Mouse (Mus musculus): ENCODE data around the gene Rtn1. TPM values are rescaled to one million over a fixed set of nuclear protein-coding genes. Genes with fewer than 3 reads are reported as not detected.

The Rtn1 gene
- polyA plus RNA-seq, 1 experiment from 2014 or later, result 7.3 TPM

DNA sequence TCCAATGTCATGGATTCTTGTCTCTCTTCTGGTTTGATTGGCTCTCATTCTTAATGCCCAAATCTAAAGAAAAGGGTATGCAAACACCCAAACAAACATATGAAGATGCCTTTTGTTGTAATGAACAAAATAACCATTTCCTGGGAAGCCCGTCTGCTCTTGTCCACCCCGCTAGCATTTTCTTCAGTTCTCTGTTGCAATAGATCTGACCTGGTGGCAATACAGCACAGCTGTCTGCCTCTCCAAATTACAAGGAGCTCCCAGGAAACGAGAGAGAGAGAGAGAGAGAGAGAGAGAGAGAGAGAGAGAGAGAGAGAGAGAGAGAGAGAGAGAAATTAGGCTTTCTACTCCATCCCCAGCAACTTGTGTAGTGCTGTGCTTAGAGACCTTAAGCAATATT lies 42.1 kb downstream of the Rtn1 start:
- no peak overlapping the region for H3K9ac ChIP-seq
- H3K9me3 ChIP-seq, result no peaks in the 10 kb centered on the region
- H3K4me3 ChIP-seq, result no peak overlapping the region
- no peak overlapping the region for H3K4me2 ChIP-seq (replicated peaks)
- no peak overlapping the region for H3K27ac ChIP-seq
- ATAC-seq (ENCODE audit: low FRiP score, low read depth), result no peak
- WGBS, result 51% methylated on average over 3 of the region's 3 CpGs
- no peaks in the 10 kb centered on the region for H3K27me3 ChIP-seq
- no peaks in the 10 kb centered on the region for H3K36me3 ChIP-seq
- no peaks in the 10 kb centered on the region for H3K4me1 ChIP-seq

DNA sequence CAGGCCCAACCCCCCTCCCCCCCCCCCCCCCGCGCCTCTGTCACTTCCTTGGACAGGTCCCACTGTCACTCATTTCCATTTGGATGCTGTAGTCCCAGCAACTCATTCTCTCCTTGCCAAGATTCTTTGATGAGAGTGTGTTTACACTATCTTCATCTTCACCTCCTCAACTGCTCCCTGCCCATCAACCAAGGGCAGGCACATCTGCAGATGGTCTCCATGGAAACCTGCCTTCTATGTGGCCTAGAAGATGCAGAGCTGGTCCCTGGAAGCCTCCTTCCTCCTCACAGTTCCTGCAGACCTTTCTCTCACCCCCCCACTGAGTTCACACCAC lies 42.8 kb downstream of the Rtn1 start:
- no peak for ATAC-seq (ENCODE audit: low FRiP score, low read depth)
- no peak overlapping the region for H3K27ac ChIP-seq
- no peaks in the 10 kb centered on the region for H3K36me3 ChIP-seq
- WGBS, result 60% methylated on average over 1 of the region's 2 CpGs
- H3K4me3 ChIP-seq, result no peak overlapping the region
- H3K4me2 ChIP-seq (replicated peaks), result no peak overlapping the region
- no peak overlapping the region for H3K9ac ChIP-seq
- no peaks in the 10 kb centered on the region for H3K27me3 ChIP-seq
- no peaks in the 10 kb centered on the region for H3K9me3 ChIP-seq
- no peaks in the 10 kb centered on the region for H3K4me1 ChIP-seq

DNA sequence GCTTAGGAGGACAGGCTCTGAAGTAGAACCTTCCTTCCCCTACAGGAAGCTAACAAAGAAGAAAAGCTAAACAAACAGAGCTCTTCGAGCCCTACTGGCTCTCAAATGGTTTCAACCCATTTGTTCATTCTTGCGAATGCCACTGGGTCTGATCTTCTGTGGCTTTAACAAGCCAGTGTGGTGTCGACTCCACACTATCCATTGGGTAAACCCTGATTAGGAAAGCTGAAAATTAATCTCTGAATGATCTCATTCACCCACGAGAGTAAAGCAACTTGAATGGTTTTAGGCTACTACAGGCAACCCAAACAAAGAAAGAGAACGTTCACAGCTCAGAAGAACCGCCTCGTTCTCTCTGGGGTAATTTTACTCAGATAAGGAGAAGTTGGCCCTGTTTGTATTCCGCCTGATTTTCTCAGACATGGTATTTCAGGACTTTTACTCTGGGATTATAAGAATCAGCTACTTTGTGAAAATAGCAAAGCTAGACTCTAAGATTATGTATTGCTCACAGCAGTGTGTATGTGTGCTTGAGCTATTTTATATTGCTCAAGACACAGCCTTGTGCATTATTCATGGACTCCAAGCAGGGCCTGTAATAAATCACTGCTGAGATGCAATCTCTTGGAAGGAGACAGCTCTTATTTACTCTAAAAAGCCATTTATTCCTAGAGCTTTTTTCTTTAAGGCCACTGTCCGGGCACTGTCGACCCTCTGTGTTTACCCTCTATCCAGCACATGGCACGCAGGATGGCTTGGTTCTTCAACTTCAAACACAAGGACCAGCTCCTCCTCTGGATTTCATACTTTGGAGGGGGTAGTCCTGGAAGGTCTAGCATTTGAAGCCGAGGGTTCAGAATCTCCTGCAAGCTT lies 43.4 kb downstream of the Rtn1 start:
- no peak for ATAC-seq (ENCODE audit: low FRiP score, low read depth)
- WGBS, result 71% methylated on average over 12 of the region's 12 CpGs

DNA sequence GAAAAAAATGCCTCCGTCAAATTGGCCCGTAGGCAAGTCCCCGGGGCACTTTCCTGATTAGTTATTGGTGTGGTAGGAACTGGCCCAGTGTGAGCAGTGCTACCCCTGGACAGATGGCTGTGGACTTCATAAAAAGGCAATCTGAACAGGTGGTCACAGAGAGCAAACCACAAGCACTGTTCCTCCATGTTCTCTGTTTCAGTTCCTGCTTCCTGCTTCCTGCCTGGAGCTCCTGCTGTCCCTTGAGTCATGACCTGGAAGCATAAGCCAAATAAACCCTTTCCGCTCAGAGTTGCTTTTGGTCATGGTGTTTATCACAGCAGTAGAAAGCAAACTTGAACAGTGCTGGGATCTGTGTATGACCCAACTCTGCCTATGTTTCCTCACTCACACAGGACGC lies 44.3 kb downstream of the Rtn1 start:
- Histone ChIP-seq H3K36me3 (no peaks in the 10 kb centered on the region), H3K4me1 (no peaks in the 10 kb centered on the region), H3K27ac (no peak overlapping the region), H3K9ac (no peak overlapping the region), H3K27me3 (no peaks in the 10 kb centered on the region), H3K4me2 (replicated peaks) (no peak overlapping the region), H3K4me3 (no peak overlapping the region), H3K9me3 (no peaks in the 10 kb centered on the region)
- ATAC-seq (ENCODE audit: low FRiP score, low read depth), result no peak
- WGBS, result 77% methylated on average over 5 of the region's 5 CpGs

More for the DNA sequence above, 43.4 kb downstream of the Rtn1 start:
- H3K9me3 ChIP-seq, result no peaks in the 10 kb centered on the region
- no peaks in the 10 kb centered on the region for H3K4me1 ChIP-seq
- H3K27ac ChIP-seq, result no peak overlapping the region
- no peak overlapping the region for H3K4me2 ChIP-seq (replicated peaks)
- H3K36me3 ChIP-seq, result no peaks in the 10 kb centered on the region
- H3K27me3 ChIP-seq, result no peaks in the 10 kb centered on the region
- H3K9ac ChIP-seq, result no peak overlapping the region
- no peak overlapping the region for H3K4me3 ChIP-seq

DNA sequence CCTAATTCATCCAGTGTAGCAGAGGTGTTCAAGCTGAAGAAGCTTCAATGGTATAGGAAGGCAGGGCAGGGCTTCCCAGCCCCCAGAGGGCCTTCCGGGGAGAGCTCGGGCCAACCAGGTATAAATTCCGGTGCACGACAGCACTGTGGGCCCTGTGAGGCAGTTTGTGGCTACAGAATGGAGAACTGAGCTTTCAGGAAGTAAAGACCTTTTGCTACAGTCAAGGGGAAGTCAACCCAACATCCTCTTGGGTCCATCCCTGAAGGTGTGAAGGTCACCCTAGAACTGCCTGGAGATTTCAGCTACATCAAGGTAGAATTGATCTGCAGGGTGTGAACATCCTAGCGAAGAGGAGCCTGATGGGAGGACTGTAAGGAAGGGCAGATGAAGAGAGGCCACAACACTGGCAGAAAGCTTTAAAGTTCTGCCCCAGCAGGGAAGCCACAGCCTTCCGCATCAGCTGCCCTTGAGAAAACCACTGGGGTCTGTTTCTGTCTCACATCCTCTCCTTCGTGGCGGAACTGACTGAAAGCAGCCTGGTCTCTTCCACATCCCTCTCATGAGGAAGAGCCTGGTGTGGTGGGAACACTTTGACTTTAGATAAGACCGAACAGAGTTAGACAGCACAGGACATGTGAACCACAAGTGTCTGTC lies 47.0 kb downstream of the Rtn1 start:
- Histone ChIP-seq H3K4me2 (replicated peaks) (no peak overlapping the region), H3K4me3 (no peak overlapping the region), H3K27me3 (no peaks in the 10 kb centered on the region), H3K4me1 (no peaks in the 10 kb centered on the region), H3K9ac (no peak overlapping the region), H3K27ac (no peak overlapping the region), H3K36me3 (no peaks in the 10 kb centered on the region), H3K9me3 (no peaks in the 10 kb centered on the region)
- ATAC-seq (ENCODE audit: low FRiP score, low read depth), result no peak
- 63% methylated on average over 9 of the region's 9 CpGs for WGBS

DNA sequence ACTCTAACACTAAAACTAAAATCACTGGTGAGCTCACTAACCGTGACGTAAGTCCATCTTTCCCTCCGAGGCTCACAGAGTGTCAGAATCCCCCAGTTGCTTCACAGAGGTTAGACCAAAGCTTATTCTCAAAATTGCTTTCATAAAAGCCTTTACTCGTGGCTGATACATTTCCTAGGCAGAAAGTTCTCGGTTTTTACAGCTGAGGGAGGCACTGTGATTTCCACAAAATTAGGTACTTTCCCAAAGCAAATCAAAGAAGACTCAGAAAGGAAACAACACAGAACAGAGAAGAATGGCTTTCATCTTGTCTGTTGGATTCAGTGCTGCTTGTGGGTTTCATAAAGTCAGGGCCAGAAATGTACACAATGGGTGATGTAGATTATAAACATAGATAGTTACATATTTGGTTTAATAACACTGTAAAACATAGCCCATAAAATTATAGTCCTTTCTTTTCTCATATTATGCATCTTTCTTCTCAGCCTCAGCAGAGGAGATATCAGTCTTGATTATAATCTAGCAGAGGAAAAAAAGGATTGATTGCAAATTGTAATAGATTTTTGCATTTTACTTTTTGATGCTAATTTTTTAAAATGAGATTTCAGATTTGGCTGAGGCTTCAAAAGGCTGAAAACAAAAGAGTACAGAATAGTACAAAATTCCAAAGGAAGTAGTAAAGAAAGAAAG lies 47.8 kb downstream of the Rtn1 start:
- Histone ChIP-seq H3K9me3 (no peaks in the 10 kb centered on the region), H3K4me1 (no peaks in the 10 kb centered on the region), H3K36me3 (no peaks in the 10 kb centered on the region), H3K9ac (no peak overlapping the region), H3K4me2 (replicated peaks) (no peak overlapping the region), H3K27ac (no peak overlapping the region), H3K4me3 (no peak overlapping the region), H3K27me3 (no peaks in the 10 kb centered on the region)
- ATAC-seq (ENCODE audit: low FRiP score, low read depth), result no peak
- 65% methylated on average over 5 of the region's 5 CpGs for WGBS

DNA sequence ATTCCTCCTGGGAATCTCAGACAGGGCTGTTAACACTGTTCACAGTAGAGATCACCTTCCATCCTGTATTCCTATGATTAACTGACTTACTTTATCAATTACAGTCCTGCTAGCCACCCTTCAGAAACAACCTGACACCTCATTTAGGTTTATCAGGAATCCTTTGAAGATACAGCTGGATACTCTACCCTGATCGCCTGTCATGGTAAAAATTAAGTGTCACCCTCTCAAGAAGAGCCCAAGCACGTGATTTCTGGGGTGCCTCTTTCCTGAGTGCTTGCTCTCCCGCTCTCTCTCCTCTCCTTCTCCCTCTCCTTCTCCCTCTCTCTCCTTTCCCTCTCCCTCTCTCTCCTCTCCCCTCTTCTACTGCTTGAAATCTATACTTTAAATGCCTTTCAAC lies 49.0 kb downstream of the Rtn1 start:
- no peaks in the 10 kb centered on the region for H3K36me3 ChIP-seq
- H3K4me2 ChIP-seq (replicated peaks), result no peak overlapping the region
- H3K4me1 ChIP-seq, result no peaks in the 10 kb centered on the region
- no peaks in the 10 kb centered on the region for H3K27me3 ChIP-seq
- H3K9ac ChIP-seq, result no peak overlapping the region
- 39% methylated on average over 3 of the region's 3 CpGs for WGBS
- ATAC-seq (ENCODE audit: low FRiP score, low read depth), result no peak
- no peaks in the 10 kb centered on the region for H3K9me3 ChIP-seq
- H3K27ac ChIP-seq, result no peak overlapping the region
- H3K4me3 ChIP-seq, result no peak overlapping the region

DNA sequence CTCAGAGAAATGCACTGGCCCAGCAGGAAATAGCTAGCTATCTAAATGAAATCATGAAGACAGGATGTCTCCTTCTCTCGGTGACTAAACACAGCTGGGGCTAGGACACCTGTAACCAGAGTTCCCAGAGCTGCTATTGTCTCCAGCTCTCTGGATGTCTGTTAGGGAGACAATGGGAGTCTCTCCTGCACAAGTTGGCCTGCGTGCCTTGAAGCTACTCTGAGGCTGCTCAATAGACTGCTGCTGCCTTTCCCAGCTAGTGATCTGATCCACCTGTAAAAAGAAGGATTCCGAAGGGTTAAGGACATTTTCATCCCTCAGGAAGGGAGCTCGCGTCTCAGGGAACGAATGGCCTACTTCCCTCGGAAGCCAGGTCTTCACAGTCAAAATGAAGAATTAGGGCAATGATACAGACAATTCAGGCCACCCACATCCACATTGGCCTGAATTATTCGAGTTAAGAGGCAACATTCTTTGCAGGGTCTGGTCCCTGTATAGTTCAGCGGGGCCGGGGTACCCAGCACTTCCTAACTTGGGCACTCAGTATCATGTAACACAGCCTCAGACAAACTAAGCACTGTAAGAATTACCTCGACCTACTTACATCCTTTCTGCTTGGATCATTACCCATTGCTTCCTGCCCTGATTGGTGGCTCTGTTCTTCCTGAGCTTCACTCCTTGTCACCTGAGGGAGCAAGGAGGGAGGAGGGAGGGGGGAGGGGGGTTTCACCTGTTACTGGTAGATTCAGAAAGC lies 51.0 kb downstream of the Rtn1 start:
- H3K4me2 ChIP-seq (replicated peaks), result no peak overlapping the region
- no peak overlapping the region for H3K9ac ChIP-seq
- H3K9me3 ChIP-seq, result no peaks in the 10 kb centered on the region
- H3K4me3 ChIP-seq, result no peak overlapping the region
- ATAC-seq (ENCODE audit: low FRiP score, low read depth), result no peak
- H3K4me1 ChIP-seq, result no peaks in the 10 kb centered on the region
- H3K27me3 ChIP-seq, result no peaks in the 10 kb centered on the region
- WGBS, result 59% methylated on average over 11 of the region's 11 CpGs
- H3K36me3 ChIP-seq, result no peaks in the 10 kb centered on the region
- no peak overlapping the region for H3K27ac ChIP-seq

DNA sequence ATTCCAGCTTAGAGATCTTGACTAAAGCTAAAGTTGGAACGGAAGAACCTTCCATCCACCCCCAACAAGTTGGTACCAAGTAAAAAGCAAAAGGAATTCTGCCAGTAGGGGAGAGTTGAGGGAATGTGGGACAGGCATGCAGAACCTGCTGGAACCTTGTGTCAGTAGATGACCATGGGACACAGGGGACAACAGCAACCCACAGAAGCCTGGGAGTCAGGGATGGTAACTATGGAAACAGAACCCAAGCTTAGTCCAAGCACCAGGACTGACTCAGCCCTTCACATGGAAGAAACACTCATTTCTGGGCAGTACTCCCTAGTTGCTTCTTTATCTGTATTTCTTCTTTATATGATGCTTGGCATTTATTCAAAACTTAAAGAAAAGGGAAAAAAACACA lies 54.6 kb downstream of the Rtn1 start:
- no peaks in the 10 kb centered on the region for H3K36me3 ChIP-seq
- H3K27me3 ChIP-seq, result no peaks in the 10 kb centered on the region
- no peak overlapping the region for H3K4me3 ChIP-seq
- no peaks in the 10 kb centered on the region for H3K9me3 ChIP-seq
- H3K4me2 ChIP-seq (replicated peaks), result no peak overlapping the region
- WGBS, result 91% methylated on average over 1 of the region's 1 CpGs
- no peak overlapping the region for H3K27ac ChIP-seq
- no peak for ATAC-seq (ENCODE audit: low FRiP score, low read depth)
- H3K4me1 ChIP-seq, result no peaks in the 10 kb centered on the region
- H3K9ac ChIP-seq, result no peak overlapping the region

DNA sequence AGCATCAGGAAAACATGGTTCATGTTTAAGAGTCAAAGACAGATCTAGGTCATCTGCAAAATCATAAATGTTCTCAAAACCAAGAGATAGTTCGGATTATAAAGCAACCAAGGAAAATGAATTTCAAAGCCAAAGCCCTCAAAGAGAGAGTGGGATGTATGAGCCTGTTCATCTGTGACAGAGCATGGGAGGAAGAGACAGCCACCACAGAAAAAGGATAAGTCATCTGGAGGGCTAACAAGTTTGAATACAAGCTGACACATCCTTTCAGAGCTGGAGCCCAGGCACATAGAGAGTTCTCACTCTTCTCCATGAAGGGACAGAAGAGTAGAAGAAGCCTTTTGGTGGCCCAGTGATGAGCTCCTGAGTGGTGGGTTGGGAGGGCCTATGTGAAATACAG lies 55.3 kb downstream of the Rtn1 start:
- Histone ChIP-seq H3K9me3 (no peaks in the 10 kb centered on the region), H3K36me3 (no peaks in the 10 kb centered on the region), H3K27ac (no peak overlapping the region), H3K4me3 (no peak overlapping the region), H3K9ac (no peak overlapping the region), H3K4me2 (replicated peaks) (no peak overlapping the region), H3K27me3 (no peaks in the 10 kb centered on the region), H3K4me1 (no peaks in the 10 kb centered on the region)
- ATAC-seq (ENCODE audit: low FRiP score, low read depth), result no peak
- WGBS, result 86% methylated on average over 1 of the region's 1 CpGs

DNA sequence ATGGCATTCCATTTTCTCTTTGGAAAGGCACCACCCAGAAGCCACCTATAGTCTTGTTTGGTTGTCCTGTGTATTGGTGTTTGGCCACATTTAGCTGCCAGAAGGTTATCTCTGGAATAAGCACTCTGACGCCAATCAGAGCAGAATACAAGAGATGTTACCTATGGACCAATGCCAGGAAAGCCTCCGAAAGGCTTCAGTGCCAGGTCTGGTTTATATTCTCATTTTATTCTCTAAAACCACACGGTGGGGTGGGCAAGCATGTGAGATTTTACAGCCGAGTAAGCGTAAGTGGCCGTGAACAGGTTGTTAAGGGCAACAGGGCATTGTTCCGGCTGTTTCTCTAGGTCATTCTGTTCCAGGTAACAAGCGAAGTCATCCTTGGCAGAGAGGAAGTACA lies 60.3 kb downstream of the Rtn1 start:
- Histone ChIP-seq H3K9ac (no peak overlapping the region), H3K27ac (no peak overlapping the region), H3K9me3 (no peaks in the 10 kb centered on the region), H3K4me1 (peaks cover 8% of the 10 kb centered on the region), H3K4me3 (no peak overlapping the region), H3K27me3 (no peaks in the 10 kb centered on the region), H3K36me3 (no peaks in the 10 kb centered on the region), H3K4me2 (replicated peaks) (no peak overlapping the region)
- WGBS, result 78% methylated on average over 8 of the region's 8 CpGs
- ATAC-seq (ENCODE audit: low FRiP score, low read depth), result no peak

DNA sequence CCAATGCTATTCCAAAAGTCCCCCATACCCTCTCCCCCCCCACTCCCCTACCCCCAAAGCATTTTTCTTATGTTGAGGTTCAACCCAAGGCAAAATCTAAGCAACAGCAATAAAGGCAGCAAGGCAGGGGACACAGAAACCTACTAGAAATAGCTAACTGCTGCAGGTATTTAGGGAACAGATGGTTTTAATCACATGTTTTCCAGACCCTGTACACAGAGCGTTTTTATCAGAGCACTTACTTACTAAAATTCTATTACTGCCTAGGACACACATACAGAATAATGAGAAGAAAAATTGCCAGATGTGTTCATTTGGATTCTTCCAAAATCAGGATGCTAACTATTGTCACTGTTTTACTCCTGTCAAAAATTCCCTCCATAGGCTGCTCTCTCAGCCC lies 61.7 kb downstream of the Rtn1 start:
- H3K27ac ChIP-seq, result no peak overlapping the region
- 13% methylated on average over 1 of the region's 1 CpGs for WGBS
- H3K27me3 ChIP-seq, result no peaks in the 10 kb centered on the region
- no peak overlapping the region for H3K4me3 ChIP-seq
- H3K9me3 ChIP-seq, result no peaks in the 10 kb centered on the region
- no peak overlapping the region for H3K9ac ChIP-seq
- H3K4me1 ChIP-seq, result peaks cover 8% of the 10 kb centered on the region
- ATAC-seq (ENCODE audit: low FRiP score, low read depth), result peak; percentile 61; the same call in 1 of the 2 replicates
- H3K4me2 ChIP-seq (replicated peaks), result no peak overlapping the region
- H3K36me3 ChIP-seq, result no peaks in the 10 kb centered on the region

Measured in limb, embryonic 13.5 days (tissue).